Mouse (Mus musculus) embryonic facial prominence, embryonic 12.5 days (tissue): ENCODE data around the gene Gm5431. TPM values are rescaled to one million over a fixed set of nuclear protein-coding genes. Genes with fewer than 3 reads are reported as not detected.

Experiments
- ATAC-seq: fragments of 200-750 bp; cut with Nextera tagmentation; 2 replicates; pipeline ENCODE4 v1.8.0; 2017; ENCODE audit not compliant: insufficient number of reproducible peaks, insufficient read depth, low FRiP score, low TSS enrichment
- H3K27ac ChIP-seq: fragments of 300-500 bp; sonication (generic); 2 replicates; pipeline ENCODE4 v1.5.1; 2016; ENCODE audit warnings: mild to moderate bottlenecking
- H3K27me3 ChIP-seq: fragments of 300-500 bp; sonication (generic); 2 replicates; pipeline ENCODE4 v1.6.1; 2016; ENCODE audit warnings: mild to moderate bottlenecking, moderate library complexity
- H3K36me3 ChIP-seq: fragments of 300-500 bp; sonication (generic); 2 replicates; pipeline ENCODE4 v1.6.1; 2016; ENCODE audit warnings: mild to moderate bottlenecking
- H3K4me1 ChIP-seq: fragments of 300-500 bp; sonication (generic); 2 replicates; pipeline ENCODE4 v1.6.1; 2016
- H3K4me2 ChIP-seq: fragments of 300-500 bp; sonication (generic); replicated peaks from 2 replicates; pipeline ENCODE4 v1.6.1; 2016; ENCODE audit warnings: mild to moderate bottlenecking, moderate library complexity
- H3K4me3 ChIP-seq: fragments of 300-500 bp; sonication (generic); 2 replicates; pipeline ENCODE4 v1.5.1; 2016; ENCODE audit warnings: mild to moderate bottlenecking
- H3K9ac ChIP-seq: fragments of 300-500 bp; sonication (generic); 2 replicates; pipeline ENCODE4 v1.6.1; 2016; ENCODE audit warnings: mild to moderate bottlenecking, moderate library complexity
- H3K9me3 ChIP-seq: fragments of 300-500 bp; sonication (generic); 2 replicates; pipeline ENCODE4 v1.6.1; 2016; ENCODE audit warnings: mild to moderate bottlenecking, moderate library complexity
- WGBS: fragments of 180-500 bp; shearing (Covaris S2); methylation state at CpG from one replicate; pipeline ENCODE4 v1.1.7; 2016; 5-methylcytosine and 5-hydroxymethylcytosine counted together
- polyA plus RNA-seq: library from polyadenylated mRNA; unstranded; fragments of >200 nt; fragmentation: Nextera tagmentation; extraction: Ambion mirVana; gene quantifications from 2 replicates; pipeline ENCODE4 v1.2.1, GENCODE M21; 2016

The Gm5431 gene
- polyA plus RNA-seq, 1 experiment from 2014 or later = 0.06 TPM

DNA sequence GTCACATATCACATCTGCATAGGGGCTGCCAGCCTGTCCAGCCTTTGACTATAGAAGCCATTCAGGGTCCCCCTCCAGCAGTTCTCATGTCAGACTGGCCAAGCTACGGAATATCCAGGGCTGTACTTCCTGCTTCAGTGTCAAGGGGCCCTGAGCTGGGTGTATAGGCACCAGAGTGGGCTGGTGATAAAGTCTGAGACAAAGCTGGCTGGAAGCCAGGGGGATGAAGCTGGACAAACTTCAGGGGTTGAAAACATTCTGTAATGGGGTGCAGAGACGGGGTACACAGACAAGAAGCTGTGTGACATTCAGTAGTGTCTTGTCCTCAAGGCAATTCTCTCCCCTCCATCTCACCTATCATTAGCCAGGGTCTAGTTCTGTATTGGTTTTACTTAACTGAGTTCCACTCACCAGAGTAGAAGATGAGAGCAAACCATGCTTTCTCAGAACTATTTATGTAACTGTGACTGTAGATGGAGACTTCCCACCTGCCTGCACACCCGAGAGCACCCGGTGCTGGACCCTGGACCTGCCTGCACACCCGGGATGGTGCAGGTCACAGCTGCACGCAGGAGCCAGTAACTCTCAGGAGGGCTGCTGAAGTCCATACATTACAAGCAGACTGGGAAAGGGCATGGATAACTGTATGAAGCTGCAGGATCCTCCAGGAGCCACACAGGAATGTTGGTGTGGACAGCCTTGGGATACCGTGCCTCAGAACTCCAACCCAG lies 32.5 kb downstream of the Gm5431 start:
- no peaks in the 10 kb centered on the region for H3K4me1 ChIP-seq
- H3K27me3 ChIP-seq = no peaks in the 10 kb centered on the region
- H3K4me3 ChIP-seq = no peak overlapping the region
- no peaks in the 10 kb centered on the region for H3K9me3 ChIP-seq
- H3K9ac ChIP-seq = no peak overlapping the region
- WGBS = 62% methylated on average over 7 of the region's 7 CpGs
- no peak overlapping the region for H3K4me2 ChIP-seq
- no peak overlapping the region for H3K27ac ChIP-seq
- ATAC-seq = no peak
- H3K36me3 ChIP-seq = no peaks in the 10 kb centered on the region

DNA sequence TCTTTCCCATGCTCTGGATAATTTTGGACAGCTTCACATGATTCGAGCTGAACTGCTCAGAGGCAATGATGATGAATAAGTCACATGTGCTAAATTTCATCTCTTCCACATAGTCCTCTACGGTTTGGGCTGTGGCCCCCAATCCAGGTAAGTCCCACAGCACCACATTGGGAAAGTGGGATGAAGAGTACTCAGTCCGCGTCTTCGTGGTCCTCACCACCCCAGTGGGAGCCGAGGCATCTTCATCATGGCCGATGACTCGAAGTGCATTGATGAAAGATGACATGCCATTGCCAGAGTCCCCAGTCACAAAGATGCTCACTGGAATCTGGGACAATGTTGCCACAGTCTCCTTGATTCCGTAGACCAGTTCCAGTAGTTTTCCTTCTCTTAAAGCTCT lies 35.5 kb downstream of the Gm5431 start:
- H3K4me2 ChIP-seq = no peak overlapping the region
- H3K27me3 ChIP-seq = no peaks in the 10 kb centered on the region
- no peak overlapping the region for H3K4me3 ChIP-seq
- H3K27ac ChIP-seq = no peak overlapping the region
- no peaks in the 10 kb centered on the region for H3K36me3 ChIP-seq
- no peak overlapping the region for H3K9ac ChIP-seq
- 96% methylated on average over 9 of the region's 9 CpGs for WGBS
- H3K4me1 ChIP-seq = no peaks in the 10 kb centered on the region
- no peak for ATAC-seq
- H3K9me3 ChIP-seq = no peaks in the 10 kb centered on the region

GRCm38 (mm10) chr11:48863808-48864207 lies 38.2 kb downstream of the Gm5431 start:
- Histone ChIP-seq H3K36me3 (no peaks in the 10 kb centered on the region), H3K4me2 (no peak overlapping the region), H3K27ac (no peak overlapping the region), H3K27me3 (peaks cover 10% of the 10 kb centered on the region; the same call in 1 of the 2 replicates), H3K9me3 (no peaks in the 10 kb centered on the region), H3K4me3 (no peak overlapping the region), H3K9ac (no peak overlapping the region), H3K4me1 (no peaks in the 10 kb centered on the region)
- ATAC-seq = no peak
- 78% methylated on average over 3 of the region's 3 CpGs for WGBS

GRCm38 (mm10) chr11:48862784-48863319 lies 39.2 kb downstream of the Gm5431 start:
- 80% methylated on average over 1 of the region's 1 CpGs for whole genome bisulfite sequencing
- H3K27me3 ChIP-seq = peaks cover 10% of the 10 kb centered on the region; the same call in 1 of the 2 replicates
- ATAC-seq = 0 out of 2 replicates have a peak, but pooled peaks have one; percentile 28

GRCm38 (mm10) chr11:48859014-48859413 lies 43.0 kb downstream of the Gm5431 start:
- no peak for ATAC-seq
- H3K4me2 ChIP-seq = peak overlapping the region; percentile 87
- under 1% methylated on average over 6 of the region's 6 CpGs for WGBS

More at GRCm38 (mm10) chr11:48862784-48863319, 39.2 kb downstream of the Gm5431 start:
- Histone ChIP-seq H3K4me2 (no peak overlapping the region), H3K36me3 (no peaks in the 10 kb centered on the region), H3K4me3 (no peak overlapping the region), H3K4me1 (peaks cover 8% of the 10 kb centered on the region; the same call in 1 of the 2 replicates), H3K9me3 (no peaks in the 10 kb centered on the region), H3K27ac (no peak overlapping the region), H3K9ac (no peak overlapping the region)

GRCm38 (mm10) chr11:48853474-48854180 lies 48.4 kb downstream of the Gm5431 start:
- peaks cover 11% of the 10 kb centered on the region for H3K27me3 ChIP-seq
- WGBS = under 1% methylated on average over 31 of the region's 31 CpGs
- no peak overlapping the region for H3K27ac ChIP-seq

More at GRCm38 (mm10) chr11:48859014-48859413, 43.0 kb downstream of the Gm5431 start:
- Histone ChIP-seq H3K27me3 (peaks cover 10% of the 10 kb centered on the region; the same call in 1 of the 2 replicates), H3K27ac (no peak overlapping the region), H3K9ac (no peak overlapping the region), H3K36me3 (no peaks in the 10 kb centered on the region), H3K9me3 (no peaks in the 10 kb centered on the region), H3K4me3 (peak overlapping the region; percentile 40; the same call in 1 of the 2 replicates), H3K4me1 (peaks cover 15% of the 10 kb centered on the region; the same call in 1 of the 2 replicates)

DNA sequence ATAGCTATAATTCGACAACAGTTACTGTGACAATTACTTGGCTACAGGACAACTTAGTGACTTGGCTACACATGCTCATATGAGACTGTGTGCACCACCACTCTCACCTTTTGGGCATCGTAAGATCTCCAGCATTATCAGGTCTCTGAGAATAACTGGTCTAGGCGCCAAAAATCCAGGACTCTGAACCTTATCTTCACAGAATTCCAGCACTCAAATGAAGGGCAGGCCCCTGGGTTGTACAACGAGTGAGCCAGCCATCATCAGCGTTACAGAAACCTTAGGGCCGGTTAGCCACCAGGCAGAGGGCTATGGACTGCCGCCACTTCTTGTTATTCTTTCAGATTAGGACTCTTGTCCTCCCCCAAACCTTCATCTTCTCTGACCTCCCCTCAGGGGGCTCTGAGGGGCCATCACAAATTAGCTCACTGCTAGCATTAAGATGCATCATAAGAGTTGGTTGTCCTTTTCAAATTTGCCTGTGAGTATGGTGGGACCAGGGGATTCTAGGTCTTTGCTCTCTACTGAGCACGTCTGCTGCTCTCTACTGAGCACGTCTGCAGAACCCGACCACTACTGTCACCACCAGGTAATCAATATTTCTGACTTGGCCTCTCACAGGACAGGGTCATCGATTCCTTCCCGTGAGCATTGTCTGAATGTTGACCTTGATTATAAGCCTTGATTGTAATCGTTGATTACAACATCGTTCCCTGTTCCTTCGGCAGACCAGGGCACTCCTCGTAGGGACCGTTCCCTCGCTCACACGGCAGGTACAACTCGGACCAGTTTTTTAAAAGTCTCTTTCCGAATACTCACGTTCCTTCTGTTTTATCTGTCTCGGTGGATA lies 49.2 kb downstream of the Gm5431 start:
- WGBS = 8% methylated on average over 23 of the region's 23 CpGs
- no peaks in the 10 kb centered on the region for H3K9me3 ChIP-seq
- H3K4me3 ChIP-seq = peak overlapping the region; percentile 71
- peaks cover 15% of the 10 kb centered on the region for H3K27me3 ChIP-seq
- peaks cover 12% of the 10 kb centered on the region; the same call in 1 of the 2 replicates for H3K4me1 ChIP-seq
- no peak for ATAC-seq
- peak overlapping the region; percentile 36 for H3K9ac ChIP-seq
- H3K36me3 ChIP-seq = no peaks in the 10 kb centered on the region
- no peak overlapping the region for H3K27ac ChIP-seq
- peak overlapping the region; percentile 87 for H3K4me2 ChIP-seq

More at GRCm38 (mm10) chr11:48853474-48854180, 48.4 kb downstream of the Gm5431 start:
- Histone ChIP-seq H3K4me2 (peak overlapping the region; percentile 87), H3K4me3 (peak overlapping the region; percentile 71), H3K4me1 (peaks cover 20% of the 10 kb centered on the region; the same call in 1 of the 2 replicates), H3K36me3 (no peaks in the 10 kb centered on the region), H3K9me3 (no peaks in the 10 kb centered on the region), H3K9ac (peak overlapping the region; percentile 47)
- peak; percentile 37; the same call in 1 of the 2 replicates for ATAC-seq

- no peak for ATAC-seq
- Histone ChIP-seq H3K27ac (no peak overlapping the region), H3K36me3 (no peaks in the 10 kb centered on the region), H3K27me3 (peaks cover 15% of the 10 kb centered on the region), H3K9ac (no peak overlapping the region), H3K4me2 (peak overlapping the region; percentile 87; the same call in 1 of the 2 replicates), H3K4me1 (0 out of 2 replicates have a peak, but pooled peaks cover 9% of the 10 kb centered on the region), H3K4me3 (no peak overlapping the region), H3K9me3 (no peaks in the 10 kb centered on the region)
- 78% methylated on average over 4 of the region's 4 CpGs for WGBS
These were observed 49.8 kb downstream of the Gm5431 start for GRCm38 (mm10) chr11:48852190-48852589.

DNA sequence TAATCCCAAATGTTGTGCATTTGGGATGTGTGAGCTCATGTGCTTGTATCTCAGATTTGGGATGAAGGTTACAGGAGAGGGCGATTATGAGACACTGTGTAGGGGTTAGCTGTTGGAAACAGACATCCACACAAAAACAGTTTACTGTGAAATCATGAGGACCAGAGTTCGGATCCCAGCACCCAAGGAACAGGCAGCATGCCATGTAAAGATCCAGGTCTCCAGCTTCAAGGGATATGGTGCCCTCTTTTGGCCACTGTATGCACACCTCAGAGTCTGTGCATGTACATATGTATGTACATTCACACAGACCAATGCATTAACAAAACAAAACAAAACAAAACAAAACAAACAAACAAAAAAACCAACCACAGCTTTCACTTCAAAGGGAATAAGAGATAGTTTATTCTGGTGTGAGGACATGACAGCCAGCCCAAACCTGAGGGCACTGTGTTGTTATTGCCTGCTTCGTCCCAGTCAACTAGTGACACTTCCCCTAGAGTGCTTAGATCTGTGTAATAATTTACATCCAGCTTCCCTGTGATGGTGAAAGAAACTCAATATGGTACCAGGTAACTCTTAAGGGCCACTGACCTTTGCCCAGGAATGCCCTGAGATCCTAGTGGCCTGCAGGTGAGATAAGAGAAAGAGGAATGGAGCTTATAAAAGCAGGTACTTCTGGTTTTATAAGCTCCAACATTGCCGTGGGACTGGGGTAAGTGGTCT lies 50.6 kb downstream of the Gm5431 start:
- Histone ChIP-seq H3K4me3 (no peak overlapping the region), H3K9me3 (no peaks in the 10 kb centered on the region), H3K27me3 (peaks cover 15% of the 10 kb centered on the region), H3K4me2 (no peak overlapping the region), H3K9ac (no peak overlapping the region), H3K4me1 (0 out of 2 replicates have a peak, but pooled peaks cover 9% of the 10 kb centered on the region), H3K36me3 (no peaks in the 10 kb centered on the region), H3K27ac (no peak overlapping the region)
- 83% methylated on average over 4 of the region's 4 CpGs for WGBS
- ATAC-seq = no peak

- no peak for ATAC-seq
- Histone ChIP-seq H3K27ac (no peak overlapping the region), H3K4me3 (no peak overlapping the region), H3K27me3 (peaks cover 15% of the 10 kb centered on the region), H3K9me3 (no peaks in the 10 kb centered on the region), H3K36me3 (no peaks in the 10 kb centered on the region), H3K4me2 (no peak overlapping the region), H3K4me1 (0 out of 2 replicates have a peak, but pooled peaks cover 9% of the 10 kb centered on the region), H3K9ac (no peak overlapping the region)
- 47% methylated on average over 2 of the region's 2 CpGs for WGBS
These were observed 51.8 kb downstream of the Gm5431 start for GRCm38 (mm10) chr11:48850240-48850639.
